Mouse (Mus musculus) hindbrain, embryonic 15.5 days (tissue): Measurements from ENCODE around the gene Btbd6. TPM values are rescaled to one million over a fixed set of nuclear protein-coding genes. Genes with fewer than 3 reads are reported as not detected.

Experiments used
- polyA plus RNA-seq: library from polyadenylated mRNA; unstranded; fragments of >200 nt; fragmentation: Nextera tagmentation; extraction: Ambion mirVana; gene quantifications from 2 replicates; pipeline ENCODE4 v1.2.1, GENCODE M21; 2015

The Btbd6 gene
- polyA plus RNA-seq, 1 experiment from 2014 or later: 56.6 TPM

Other genes starting within 250 kb of the Btbd6 start
- 6.3 and 9.2 TPM in 2 replicates for gene Pld4, start 215.8 kb upstream of the Btbd6 start, polyA plus RNA-seq
- gene Ahnak2, start 173.8 kb upstream of the Btbd6 start, polyA plus RNA-seq: 1.8 and 3.3 TPM in 2 replicates
- 21.6 and 22.7 TPM in 2 replicates for gene Clba1, start 167.5 kb upstream of the Btbd6 start, polyA plus RNA-seq
- 37.3 and 44.6 TPM in 2 replicates for gene Cdca4, start 147.1 kb upstream of the Btbd6 start, polyA plus RNA-seq
- not detected in 2 replicates for gene Gpr132, start 108.3 kb upstream of the Btbd6 start, polyA plus RNA-seq
- gene Jag2, start 46.7 kb upstream of the Btbd6 start, polyA plus RNA-seq: 13.7 and 14.4 TPM in 2 replicates
- gene Nudt14, start 34.4 kb upstream of the Btbd6 start, polyA plus RNA-seq: 52.3 and 60.9 TPM in 2 replicates
- gene Brf1, start 24.2 kb downstream of the Btbd6 start, polyA plus RNA-seq: 49.3 and 51.3 TPM in 2 replicates
- gene Pacs2, start 38.0 kb downstream of the Btbd6 start, polyA plus RNA-seq: 30.2 and 32.3 TPM in 2 replicates
- not detected in 2 replicates for gene Tex22, start 98.0 kb downstream of the Btbd6 start, polyA plus RNA-seq
- gene Mta1, start 121.8 kb downstream of the Btbd6 start, polyA plus RNA-seq: 16.3 and 16.6 TPM in 2 replicates
- gene Crip2, start 163.8 kb downstream of the Btbd6 start, polyA plus RNA-seq: 294 and 336 TPM in 2 replicates
- gene Crip1, start 169.8 kb downstream of the Btbd6 start, polyA plus RNA-seq: 29.2 and 34.7 TPM in 2 replicates
- 18.3 and 23.6 TPM in 2 replicates for gene Tedc1, start 179.9 kb downstream of the Btbd6 start, polyA plus RNA-seq
- 47.3 and 49.8 TPM in 2 replicates for gene Tmem121, start 209.4 kb downstream of the Btbd6 start, polyA plus RNA-seq